Mouse (Mus musculus) MEL (cell line): Measurements from ENCODE around the gene Minos1. TPM values are rescaled to one million over a fixed set of nuclear protein-coding genes. Genes with fewer than 3 reads are reported as not detected.

Experiments used
- DNase-seq: peaks from one replicate; pipeline ENCODE4 v3.0.0; 2011; ENCODE audit warnings: low read depth, low spot score
- H3K27ac ChIP-seq: 2 replicates; pipeline ENCODE4 v1.5.1; 2012; ENCODE audit warnings: low read depth, mild to moderate bottlenecking, control low read depth, low read length, moderate library complexity; ENCODE audit not compliant: control insufficient read depth
- H3K27me3 ChIP-seq, 2 experiments: fragments of 150-350 bp in 1 of 2; sonication (generic) in 1 of 2; 2 replicates each; pipeline ENCODE4 v1.6.1; 2012; ENCODE audit warnings: low read length in 2 of 2, mild to moderate bottlenecking in 2 of 2, improper control_type of control experiment in 1 of 2, moderate library complexity in 1 of 2; ENCODE audit not compliant: insufficient read depth in 2 of 2, control insufficient read depth in 1 of 2
- H3K36me3 ChIP-seq, 2 experiments: 2 replicates each; pipeline ENCODE4 v1.6.1; 2012 to 2014; ENCODE audit warnings: low read length in 2 of 2, improper control_type of control experiment in 1 of 2, inconsistent platforms in 1 of 2, mild to moderate bottlenecking in 1 of 2; ENCODE audit not compliant: insufficient read depth in 2 of 2, control insufficient read depth in 1 of 2
- H3K4me1 ChIP-seq, 2 experiments: fragments of 150-350 bp in 1 of 2; sonication (generic) in 1 of 2; 2 replicates each; pipeline ENCODE4 v1.6.1; 2012; ENCODE audit warnings: low read length in 2 of 2, improper control_type of control experiment in 1 of 2, mild to moderate bottlenecking in 1 of 2; ENCODE audit not compliant: insufficient read depth in 2 of 2, control insufficient read depth in 1 of 2
- H3K4me3 ChIP-seq, 2 experiments: fragments of 150-350 bp in 1 of 2; sonication (generic) in 1 of 2; 2 replicates each; pipeline ENCODE4 v1.5.1; 2012; ENCODE audit warnings: low read depth in 2 of 2, low read length in 2 of 2, mild to moderate bottlenecking in 2 of 2, moderate library complexity in 2 of 2, control low read depth in 1 of 2, improper control_type of control experiment in 1 of 2; ENCODE audit not compliant: control insufficient read depth in 1 of 2, insufficient read depth in 1 of 2
- H3K79me2 ChIP-seq: 2 replicates; pipeline ENCODE4 v1.6.1; 2012; ENCODE audit warnings: mild to moderate bottlenecking, low read length, moderate library complexity; ENCODE audit not compliant: control insufficient read depth, poor library complexity, insufficient read depth
- H3K9ac ChIP-seq: 2 replicates; pipeline ENCODE4 v1.6.1; 2012; ENCODE audit warnings: low read depth, mild to moderate bottlenecking, control low read depth, low read length, moderate library complexity; ENCODE audit not compliant: control insufficient read depth, poor library complexity, severe bottlenecking
- H3K9me3 ChIP-seq: fragments of 150-350 bp; sonication (generic); replicated peaks from 2 replicates; pipeline ENCODE4 v1.6.1; 2012; ENCODE audit warnings: mild to moderate bottlenecking, low read length, improper control_type of control experiment, moderate library complexity; ENCODE audit not compliant: insufficient read depth
- BHLHE40 ChIP-seq: IDR thresholded peaks from 2 replicates; pipeline ENCODE4 v1.6.1; 2012; ENCODE audit warnings: low read depth, mild to moderate bottlenecking, inconsistent platforms, low read length, improper control_type of control experiment, borderline replicate concordance
- CHD1 ChIP-seq: IDR thresholded peaks from 2 replicates; pipeline ENCODE4 v1.6.1; 2012; ENCODE audit warnings: low read depth, mild to moderate bottlenecking, inconsistent platforms, low read length, improper control_type of control experiment
- CHD2 ChIP-seq: IDR thresholded peaks from 2 replicates; pipeline ENCODE4 v1.6.1; 2011; ENCODE audit warnings: low read length, improper control_type of control experiment
- CTCF ChIP-seq, 3 experiments: IDR thresholded peaks in 2 of 3; conservative IDR thresholded peaks in 1 of 3; 2 replicates each; pipeline ENCODE4 v1.5.1; 2011 to 2012; ENCODE audit warnings: low read length in 3 of 3, low read depth in 2 of 3, mild to moderate bottlenecking in 2 of 3, improper control_type of control experiment in 1 of 3, inconsistent platforms in 1 of 3, mixed read lengths in 1 of 3, moderate library complexity in 1 of 3; ENCODE audit not compliant: control insufficient read depth in 1 of 3, insufficient read depth in 1 of 3, poor library complexity in 1 of 3, severe bottlenecking in 1 of 3
- EP300 ChIP-seq, 2 experiments: IDR thresholded peaks; 2 replicates each; pipeline ENCODE4 v1.6.1; 2011; ENCODE audit warnings: improper control_type of control experiment in 2 of 2, low read length in 2 of 2, low read depth in 1 of 2, mild to moderate bottlenecking in 1 of 2
- ETS1 ChIP-seq: IDR thresholded peaks from 2 replicates; pipeline ENCODE4 v1.6.1; 2012; ENCODE audit warnings: low read depth, mild to moderate bottlenecking, inconsistent platforms, low read length, improper control_type of control experiment, moderate library complexity
- GABPA ChIP-seq: IDR thresholded peaks from 2 replicates; pipeline ENCODE4 v1.6.1; 2012; ENCODE audit warnings: low read depth, mild to moderate bottlenecking, inconsistent platforms, low read length, improper control_type of control experiment, moderate library complexity
- KAT2A ChIP-seq: conservative IDR thresholded peaks from 2 replicates; pipeline ENCODE4 v1.6.1; 2012; ENCODE audit warnings: low read depth, low read length, improper control_type of control experiment, inconsistent platforms
- MAFK ChIP-seq: IDR thresholded peaks from 2 replicates; pipeline ENCODE4 v1.6.1; 2011; ENCODE audit warnings: low read depth, mild to moderate bottlenecking, low read length, improper control_type of control experiment, borderline replicate concordance
- MAX ChIP-seq: IDR thresholded peaks from 2 replicates; pipeline ENCODE4 v1.6.1; 2011; ENCODE audit warnings: low read length, improper control_type of control experiment
- MAZ ChIP-seq: IDR thresholded peaks from 2 replicates; pipeline ENCODE4 v1.6.1; 2012; ENCODE audit warnings: low read depth, mild to moderate bottlenecking, inconsistent platforms, low read length, improper control_type of control experiment
- MXI1 ChIP-seq: IDR thresholded peaks from 2 replicates; pipeline ENCODE4 v1.6.1; 2011; ENCODE audit warnings: mild to moderate bottlenecking, low read depth, low read length, improper control_type of control experiment
- MYB ChIP-seq: IDR thresholded peaks from 2 replicates; pipeline ENCODE4 v1.6.1; 2011; ENCODE audit warnings: mild to moderate bottlenecking, low read depth, low read length, improper control_type of control experiment
- NRF1 ChIP-seq: IDR thresholded peaks from 2 replicates; pipeline ENCODE4 v1.6.1; 2014; ENCODE audit warnings: low read depth, mild to moderate bottlenecking, inconsistent platforms, low read length, improper control_type of control experiment, moderate library complexity; ENCODE audit not compliant: poor library complexity, insufficient read depth, severe bottlenecking
- POLR2AphosphoS2 ChIP-seq: IDR thresholded peaks from 2 replicates; pipeline ENCODE4 v1.6.1; 2011; ENCODE audit warnings: low read length, improper control_type of control experiment
- POLR2AphosphoS5 ChIP-seq: IDR thresholded peaks from 2 replicates; pipeline ENCODE4 v1.6.1; 2012; ENCODE audit warnings: low read depth, borderline replicate concordance, mild to moderate bottlenecking, inconsistent platforms, low read length, moderate library complexity, mixed read lengths
- RAD21 ChIP-seq: IDR thresholded peaks from 2 replicates; pipeline ENCODE4 v1.6.1; 2011; ENCODE audit warnings: mild to moderate bottlenecking, low read depth, low read length, improper control_type of control experiment
- SIN3A ChIP-seq: IDR thresholded peaks from 2 replicates; pipeline ENCODE4 v1.6.1; 2012; ENCODE audit warnings: low read length, improper control_type of control experiment, inconsistent platforms
- SMC3 ChIP-seq: IDR thresholded peaks from 2 replicates; pipeline ENCODE4 v1.6.1; 2011; ENCODE audit warnings: low read depth, low read length, improper control_type of control experiment
- TAL1 ChIP-seq: IDR thresholded peaks from 2 replicates; pipeline ENCODE4 v1.6.1; 2012; ENCODE audit warnings: mild to moderate bottlenecking, inconsistent platforms, low read length, moderate library complexity, mixed read lengths
- TBP ChIP-seq: IDR thresholded peaks from 2 replicates; pipeline ENCODE4 v1.8.0; 2011; ENCODE audit warnings: low read depth, low read length, improper control_type of control experiment
- TCF12 ChIP-seq: IDR thresholded peaks from 2 replicates; pipeline ENCODE4 v1.6.1; 2014; ENCODE audit warnings: low read depth, mild to moderate bottlenecking, inconsistent platforms, low read length, improper control_type of control experiment, moderate library complexity
- UBTF ChIP-seq: IDR thresholded peaks from 2 replicates; pipeline ENCODE4 v1.6.1; 2012; ENCODE audit warnings: low read depth, mild to moderate bottlenecking, inconsistent platforms, low read length, improper control_type of control experiment, moderate library complexity, borderline replicate concordance; ENCODE audit not compliant: insufficient read depth
- ZC3H11A ChIP-seq: IDR thresholded peaks from 2 replicates; pipeline ENCODE4 v1.6.1; 2012; ENCODE audit warnings: low read depth, mild to moderate bottlenecking, inconsistent platforms, low read length, improper control_type of control experiment
- ZNF384 ChIP-seq: IDR thresholded peaks from 2 replicates; pipeline ENCODE4 v1.6.1; 2012; ENCODE audit warnings: low read depth, mild to moderate bottlenecking, inconsistent platforms, low read length, improper control_type of control experiment
- polyA plus RNA-seq, 2 experiments: library from polyadenylated mRNA; stranded (reverse) in 1 of 2; unstranded in 1 of 2; fragments of >175 nt in 1 of 2; fragments of >200 nt in 1 of 2; gene quantifications; 2 replicates each; pipeline versions ENCODE4 v1.2.1 to v1.2.4; 2012; ENCODE audit warnings: low replicate concordance in 2 of 2, low read depth in 1 of 2; ENCODE audit not compliant: insufficient read length in 2 of 2, insufficient read depth in 1 of 2, missing spikeins in 1 of 2
- total RNA-seq: library from RNA; depleted of rRNA; stranded (reverse); fragments of 300-350 nt; gene quantifications from 2 replicates; pipeline ENCODE4 v1.2.3, GENCODE M21; 2012

Minos1 gene
- total and polyA plus RNA-seq, 3 experiments = 163 to 401 TPM; not detected in 1

GRCm38 (mm10) chr4:139166244-139166643 is 35.3 kb upstream of the Minos1 start:
- H3K4me1 ChIP-seq = peaks cover 0 to 9% of the 10 kb centered on the region in 2 experiments; a peak in 1 of 4 replicates
- H3K27ac ChIP-seq = no peak overlapping the region
- no peak overlapping the region for H3K4me3 ChIP-seq
- H3K36me3 ChIP-seq = peaks cover 0 to 2% of the 10 kb centered on the region in 2 experiments; a peak in 2 of 4 replicates
- H3K79me2 ChIP-seq = no peaks in the 10 kb centered on the region
- DNase-seq = no peak
- H3K27me3 ChIP-seq = no peaks in the 10 kb centered on the region; a peak in 1 of 4 replicates
- no peak overlapping the region for H3K9ac ChIP-seq
- H3K9me3 ChIP-seq = no peaks in the 10 kb centered on the region
- TF ChIP-seq MAFK (no peak), RAD21 (no peak), GABPA (no peak), TBP (no peak), ZNF384 (no peak), ZC3H11A (no peak), CHD1 (no peak), SIN3A (no peak), MYB (no peak)

- no peak overlapping the region for H3K27ac ChIP-seq
- no peak overlapping the region for H3K9ac ChIP-seq
- peaks cover 0 to 7% of the 10 kb centered on the region in 2 experiments; a peak in 1 of 4 replicates for H3K4me1 ChIP-seq
- no peak for DNase-seq
- no peaks in the 10 kb centered on the region for H3K79me2 ChIP-seq
- H3K9me3 ChIP-seq = no peaks in the 10 kb centered on the region
- H3K27me3 ChIP-seq = no peaks in the 10 kb centered on the region; a peak in 1 of 4 replicates
- no peak for TF ChIP-seq EP300 (IDR thresholded peaks at IDR 0.05; ENCODE audit: low read depth in 1 of 2, low read length in 2 of 2)
- TF ChIP-seq NRF1 = no peak
- no peak for TF ChIP-seq MAZ
- no peak for TF ChIP-seq MYB
- no peak for TF ChIP-seq CHD1
- TF ChIP-seq CHD2 = no peak
- TF ChIP-seq TBP = no peak
- no peak for TF ChIP-seq TCF12
- TF ChIP-seq, all 39 proteins: peak for 0
- Histone ChIP-seq H3K4me3 (no peak overlapping the region), H3K36me3 (peaks cover 0 to 2% of the 10 kb centered on the region in 2 experiments; a peak in 2 of 4 replicates)
Measured at GRCm38 (mm10) chr4:139165259-139165658, 34.3 kb upstream of the Minos1 start.

DNA sequence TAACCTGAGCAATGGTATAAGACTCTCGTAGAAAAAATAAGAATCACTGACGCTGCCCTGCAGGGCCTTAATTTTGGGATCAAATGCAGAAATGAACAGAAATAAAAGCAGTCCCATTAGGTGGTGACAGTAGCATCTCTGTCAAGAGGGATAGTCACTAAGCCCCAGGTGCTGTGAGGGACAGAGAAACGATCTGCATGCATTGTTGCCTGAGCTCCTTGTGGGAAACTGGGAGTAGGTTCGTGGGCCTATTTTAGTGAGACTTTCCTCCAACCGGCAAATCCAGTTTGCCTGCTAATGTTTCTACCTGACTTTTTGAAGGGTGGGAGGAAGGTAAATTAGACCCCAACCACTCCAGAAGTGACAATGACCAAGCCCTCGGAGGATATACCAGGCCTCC is 33.2 kb upstream of the Minos1 start:
- Histone ChIP-seq H3K4me3 (no peak overlapping the region), H3K36me3 (peaks cover 0 to 2% of the 10 kb centered on the region in 2 experiments; a peak in 2 of 4 replicates), H3K79me2 (no peaks in the 10 kb centered on the region), H3K27me3 (no peaks in the 10 kb centered on the region; a peak in 1 of 4 replicates), H3K27ac (no peak overlapping the region)
- no peak for DNase-seq
- TF ChIP-seq UBTF (no peak), CTCF (IDR thresholded peaks at IDR 0.05 in 2 of 3, conservative IDR thresholded peaks at IDR 0.05 in 1 of 3; ENCODE audit: control insufficient read depth in 1 of 3, insufficient read depth in 1 of 3, low read depth in 2 of 3, low read length in 3 of 3, poor library complexity in 1 of 3, severe bottlenecking in 1 of 3) (no peak), SMC3 (no peak), ZC3H11A (no peak), CHD1 (no peak), BHLHE40 (no peak), KAT2A (no peak), MXI1 (no peak), TBP (no peak), POLR2AphosphoS2 (no peak), MAX (no peak), CHD2 (no peak), POLR2AphosphoS5 (no peak), NRF1 (no peak), MAFK (no peak), TAL1 (no peak), ETS1 (no peak)
- TF ChIP-seq, all 39 proteins: peak for 0
- peaks cover 0 to 4% of the 10 kb centered on the region in 2 experiments; a peak in 1 of 4 replicates for H3K4me1 ChIP-seq
- no peaks in the 10 kb centered on the region for H3K9me3 ChIP-seq
- H3K9ac ChIP-seq = no peak overlapping the region
